Mouse (Mus musculus) liver, embryonic 14.5 days (tissue): ENCODE results near the gene Slc17a5.

Source experiments
- CTCF ChIP-seq: IDR thresholded peaks from 2 replicates; pipeline ENCODE4 v1.5.1; 2016; ENCODE audit warnings: antibody characterized with exemption, low read depth, control low read depth
- EP300 ChIP-seq: IDR thresholded peaks from 2 replicates; pipeline ENCODE4 v1.6.1; 2016; ENCODE audit warnings: antibody characterized with exemption, low read depth

DNA sequence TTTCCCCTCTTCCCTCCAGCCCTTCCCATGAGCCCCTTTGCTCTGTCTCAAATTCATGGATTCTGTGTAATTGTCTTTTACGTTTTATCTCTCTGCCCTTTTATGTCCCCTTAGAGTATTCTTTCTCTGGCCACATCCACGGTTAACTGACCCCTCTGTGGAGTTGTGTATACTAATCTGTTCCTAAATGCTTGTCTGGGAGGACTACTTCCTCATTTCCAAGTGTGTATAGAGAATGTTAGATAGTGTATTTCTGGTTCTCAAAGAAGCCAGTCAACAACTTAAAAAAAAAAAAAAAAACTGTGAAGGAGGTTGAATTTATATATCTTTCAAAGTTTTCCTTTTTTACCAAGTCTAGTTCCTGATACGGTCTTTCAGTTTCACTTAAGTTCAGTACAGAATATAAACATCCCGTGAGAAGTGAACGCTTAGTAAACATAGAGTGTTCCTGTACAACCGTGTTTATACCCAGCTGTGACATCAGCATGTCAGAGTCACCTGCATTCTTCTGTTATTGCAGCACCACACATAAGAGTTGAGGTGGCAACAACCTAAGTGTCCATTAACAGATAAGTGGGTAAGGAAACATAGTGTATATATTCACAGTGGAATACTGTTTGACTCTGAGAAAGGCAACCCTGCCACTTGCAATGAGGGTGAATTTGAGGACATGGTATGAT is 44.1 kb upstream of the Slc17a5 start:
- TF ChIP-seq CTCF: no peak
- no peak for TF ChIP-seq EP300
